Mouse (Mus musculus) Muller cell, postnatal 12 days (primary cell): ENCODE measurements around the gene Insig2.

Experiments used
- DNase-seq: peaks from one replicate; pipeline ENCODE4 v3.0.0-alpha.2; 2015; ENCODE audit errors: inconsistent ontology term

The Insig2 gene

DNA sequence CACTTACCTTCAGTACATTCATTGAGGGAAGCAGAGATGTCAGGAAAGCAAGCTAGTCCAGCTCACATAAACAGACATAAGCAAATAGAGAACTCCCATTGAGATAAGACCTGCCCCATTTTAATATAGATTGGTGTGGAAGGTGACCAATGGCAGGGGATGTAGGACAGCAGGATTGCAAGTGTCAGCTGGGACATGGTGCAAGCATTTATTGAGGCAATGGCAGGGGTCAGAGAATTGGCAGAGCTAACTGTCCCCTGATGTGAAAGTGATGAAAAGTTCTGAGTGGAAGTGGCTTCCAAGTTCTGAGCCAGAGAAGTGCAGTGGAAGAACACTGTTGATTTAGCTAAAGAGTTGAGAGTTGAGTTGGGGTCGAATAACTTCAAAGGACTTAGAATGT, at the start of gene Insig2:
TSS of gene Insig2 (minus strand) at position 105 of the 400 bp plus-strand sequence.
- no peak for DNase-seq

DNA sequence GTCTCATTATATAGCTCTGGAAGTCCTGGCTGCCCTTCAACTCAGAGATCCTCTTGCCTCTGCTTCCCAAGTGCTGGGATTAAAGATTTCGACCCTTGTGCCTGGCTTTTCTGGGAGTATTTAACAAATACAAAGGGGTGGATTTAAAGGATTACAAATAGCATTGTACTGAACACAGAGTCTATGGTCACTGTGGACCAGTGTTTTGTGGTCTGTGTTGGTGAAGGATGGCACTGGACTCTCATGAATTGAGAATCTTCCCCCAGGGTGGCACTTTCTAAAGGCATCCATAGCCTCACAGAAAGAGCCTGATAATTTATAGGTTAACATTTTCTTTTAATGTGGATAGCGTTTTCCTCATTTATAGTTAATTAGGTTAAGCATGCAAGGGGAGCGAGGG, 49.2 kb upstream of the Insig2 start:
- DNase-seq, result no peak

- DNase-seq, result no peak
Measured at GRCm38 (mm10) chr1:121380033-121380432, 47.6 kb upstream of the Insig2 start.

- DNase-seq, result peak; percentile 83
Measured at GRCm38 (mm10) chr1:121377901-121378300, 45.5 kb upstream of the Insig2 start.

DNA sequence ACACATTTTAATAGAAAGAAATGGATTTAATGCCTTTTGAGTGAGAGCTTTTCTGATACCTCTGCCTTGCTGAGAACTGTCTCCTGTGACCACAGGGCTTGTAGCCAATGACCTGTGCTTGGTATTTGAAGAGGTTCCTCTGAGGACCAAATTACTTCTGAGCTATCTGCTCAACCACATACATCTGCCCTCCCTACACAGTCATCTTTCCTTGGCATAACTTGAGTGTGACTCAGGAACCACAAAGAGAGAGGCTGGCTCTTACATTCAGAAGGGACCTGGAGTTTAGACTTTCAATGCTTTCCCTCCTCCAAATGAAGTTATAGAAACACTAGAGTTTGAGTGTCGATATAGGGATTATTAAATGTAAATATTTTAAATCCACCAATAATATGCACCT, 45.0 kb upstream of the Insig2 start:
- peak; percentile 82 for DNase-seq

DNA sequence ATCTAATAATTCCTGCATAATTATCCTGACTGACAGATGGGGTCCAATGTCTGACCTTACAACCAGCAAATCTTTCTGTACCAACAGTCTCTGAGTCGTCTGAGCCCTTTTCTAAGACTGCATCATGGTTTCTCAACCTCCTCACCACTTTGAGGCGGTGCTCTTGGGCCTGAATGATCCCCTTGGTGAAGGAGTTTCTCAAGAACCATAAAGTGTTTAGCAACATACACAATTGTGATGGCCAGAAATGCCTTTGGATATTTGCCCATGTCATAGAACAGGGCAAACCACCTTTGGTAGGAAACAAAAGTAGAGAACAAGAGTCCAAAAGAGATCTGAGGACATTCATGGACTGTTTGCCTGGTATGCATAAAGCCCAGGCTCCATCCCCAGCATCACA, 41.2 kb upstream of the Insig2 start:
- no peak for DNase-seq

DNA sequence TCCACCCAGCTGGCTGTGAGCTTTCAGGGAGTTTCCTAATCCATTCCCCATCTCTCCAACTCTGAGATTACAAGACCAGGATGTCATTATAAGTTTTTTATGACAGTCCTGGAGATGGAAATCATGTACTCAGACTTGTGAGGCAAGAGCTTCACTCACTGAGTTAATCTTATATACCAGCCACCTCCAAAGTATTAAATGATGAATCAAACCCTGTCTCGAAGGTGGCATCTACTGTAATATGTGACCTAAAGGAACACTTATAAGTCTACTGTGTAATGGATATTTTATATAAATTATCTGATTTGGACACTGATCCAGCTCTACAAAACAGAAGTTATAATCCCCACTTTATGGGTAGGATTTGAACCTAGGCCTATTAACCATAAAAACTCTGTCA, 40.3 kb upstream of the Insig2 start:
- no peak for DNase-seq

- no peak for DNase-seq
Measured at GRCm38 (mm10) chr1:121371449-121371848, 39.1 kb upstream of the Insig2 start.

- no peak for DNase-seq
Measured at GRCm38 (mm10) chr1:121367257-121367656, 34.9 kb upstream of the Insig2 start.

DNA sequence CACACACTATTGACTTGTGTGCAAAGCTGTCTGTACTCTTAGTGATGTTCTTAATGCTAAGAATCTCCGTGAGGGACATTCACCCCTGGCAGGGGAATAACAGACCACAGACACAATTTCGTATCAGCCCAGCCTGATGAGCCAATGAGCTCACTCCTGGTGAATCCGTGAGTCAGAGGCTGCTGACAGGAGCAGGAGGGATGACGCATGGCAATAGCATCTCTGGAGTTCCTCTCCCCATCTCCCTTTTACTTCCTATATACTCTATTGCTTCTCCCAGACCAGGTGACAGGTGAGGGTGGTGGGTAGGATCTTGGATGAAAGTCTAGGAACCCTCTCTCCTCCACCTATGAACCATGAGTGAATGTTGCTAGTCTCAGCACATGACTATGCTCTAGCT, 28.2 kb upstream of the Insig2 start:
- DNase-seq, result peak; percentile 74

DNA sequence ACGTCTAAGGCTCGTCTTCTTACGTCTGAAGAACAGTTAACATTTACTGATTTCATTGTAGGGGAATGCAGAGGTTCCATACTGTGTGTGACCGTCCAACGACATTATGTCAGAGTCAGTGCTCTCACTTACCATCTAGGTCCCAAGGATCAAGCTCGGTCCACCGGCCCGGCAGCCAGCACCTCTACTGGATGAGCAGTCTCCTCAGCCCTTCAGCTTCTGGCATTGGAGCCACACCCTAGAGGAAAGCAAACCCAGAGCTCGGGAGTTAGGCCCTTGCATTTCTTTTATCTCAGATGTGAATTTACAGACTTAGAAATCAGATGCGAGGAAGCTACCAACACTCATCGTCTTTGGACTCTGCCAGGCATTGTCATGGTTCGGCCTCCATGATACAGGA, 27.3 kb upstream of the Insig2 start:
- DNase-seq, result no peak

DNA sequence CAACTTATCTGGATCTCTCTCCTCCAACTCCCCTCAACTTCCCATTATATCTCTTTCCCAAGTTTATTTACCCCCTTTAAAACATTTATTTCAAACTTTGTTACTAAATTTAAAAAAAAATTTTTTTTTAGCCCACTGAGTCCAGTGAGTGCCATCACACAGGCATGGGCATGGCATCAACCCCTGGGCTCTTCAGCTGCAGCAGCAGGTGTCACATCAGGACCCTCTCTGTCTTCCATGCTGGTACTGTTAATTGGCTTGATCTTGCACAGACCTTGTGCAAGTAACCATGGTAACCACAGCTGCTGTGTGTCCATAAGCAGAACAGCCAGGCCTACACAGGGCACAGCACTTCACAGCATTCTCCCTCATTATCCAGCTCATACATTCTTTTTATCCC, 21.4 kb upstream of the Insig2 start:
- no peak for DNase-seq

- no peak for DNase-seq
Measured at GRCm38 (mm10) chr1:121351037-121351436, 18.6 kb upstream of the Insig2 start.

- DNase-seq, result no peak
Measured at GRCm38 (mm10) chr1:121350616-121351015, 18.2 kb upstream of the Insig2 start.

GRCm38 (mm10) chr1:121348875-121349847, 16.8 kb upstream of the Insig2 start:
- DNase-seq, result no peak

DNA sequence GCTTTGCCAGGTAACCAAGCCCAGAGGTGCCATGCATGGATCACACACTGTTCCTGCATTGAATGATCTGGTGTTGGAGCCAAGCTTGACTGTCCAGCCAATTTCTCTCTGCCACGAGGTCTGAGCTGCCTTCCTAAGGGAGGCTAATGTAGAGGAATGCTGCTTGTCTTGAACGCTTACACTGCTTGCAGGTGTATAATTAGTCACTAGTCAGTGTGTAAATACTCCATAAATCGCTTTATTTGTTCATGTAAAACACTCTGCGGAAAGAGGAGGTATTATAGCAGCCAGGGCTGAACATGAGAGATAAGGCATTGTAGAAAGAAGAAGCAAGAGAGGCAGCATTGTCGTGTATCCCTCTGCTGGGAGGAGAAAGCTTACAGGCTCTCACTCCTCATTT, 11.6 kb upstream of the Insig2 start:
- DNase-seq, result no peak

GRCm38 (mm10) chr1:121335789-121336188, 3.4 kb upstream of the Insig2 start:
- no peak for DNase-seq

- no peak for DNase-seq
Measured at GRCm38 (mm10) chr1:121333986-121334703, 1.8 kb upstream of the Insig2 start.

DNA sequence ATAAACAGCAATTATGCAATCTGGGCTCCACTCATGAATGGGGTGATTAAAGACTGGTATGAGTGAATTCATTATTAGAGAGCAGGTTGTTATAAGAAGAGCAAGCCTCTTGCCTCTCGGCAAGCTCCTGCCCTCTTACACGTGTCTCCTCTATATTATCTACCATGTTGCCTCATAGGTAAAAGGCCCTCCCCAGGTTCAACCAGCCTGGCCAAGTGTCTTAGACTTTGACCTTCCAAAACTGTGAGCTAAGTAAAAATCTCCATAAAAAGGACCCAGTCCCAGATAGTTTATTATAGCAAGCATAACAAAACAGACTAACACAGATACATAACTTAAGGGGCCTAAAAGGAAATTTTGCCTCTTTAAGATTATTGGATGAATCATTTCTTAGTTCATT, 1.8 kb downstream of the Insig2 start:
- DNase-seq, result no peak

GRCm38 (mm10) chr1:121329391-121329790, 3.0 kb downstream of the Insig2 start:
- peak; percentile 27 for DNase-seq

DNA sequence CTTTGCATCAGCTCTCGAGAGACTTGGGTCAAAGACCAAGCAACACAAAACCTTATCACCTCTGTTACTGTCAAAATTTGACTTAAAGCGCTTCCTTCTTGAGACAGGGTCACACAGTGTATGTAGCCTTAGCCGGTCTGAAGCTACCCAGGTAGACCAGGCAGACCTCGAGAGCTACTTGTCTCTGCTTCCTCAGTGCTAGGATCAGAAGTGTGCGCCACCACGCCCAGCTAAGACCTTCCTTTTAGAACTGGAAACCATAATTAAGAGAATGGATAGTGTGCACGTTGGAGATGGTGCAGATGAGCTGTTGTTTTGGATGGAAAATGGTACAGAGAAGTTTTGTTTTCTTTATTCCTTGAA, 4.2 kb downstream of the Insig2 start:
- no peak for DNase-seq

- peak; percentile 98 for DNase-seq
Measured at GRCm38 (mm10) chr1:121327344-121328192, 4.8 kb downstream of the Insig2 start.
